ENCODE assay signal across 16 mouse cellular contexts in genomic region chr5:74163141-74163540, GRCm38 (mm10). TPM values are rescaled to one million over a fixed set of nuclear protein-coding genes. Genes with fewer than 3 reads are reported as not detected.
DNase-seq lines count a peak whose midpoint lies in the region; ATAC-seq and TF ChIP-seq lines count a peak whose summit lies in the region.
"Had no signal": no experiment of that assay in that cellular context is flagged by ENCODE, and none has a peak within 500 bp of the region (broad histone marks: within the 10 kb centered on the region; RNA-seq: fewer than 3 reads in every experiment).

No protein-coding gene starts in this region.

- 0 out of 2 replicates have a peak, but pooled peaks cover 4% of the 10 kb centered on the region for H3K9me3 ChIP-seq in heart, embryonic 16.5 days (replicated peaks; ENCODE audit: control insufficient read depth, low read length)
- no peaks in the 10 kb centered on the region for H3K9me3 ChIP-seq in liver, postnatal 0 days (ENCODE audit: low read length)
- no peaks in the 10 kb centered on the region for H3K9me3 ChIP-seq in liver, embryonic 11.5 days (ENCODE audit: control insufficient read depth, low read length)
- H3K9me3 ChIP-seq in intestine, postnatal 0 days (ENCODE audit: control insufficient read depth), result no peaks in the 10 kb centered on the region
- H3K9me3 ChIP-seq: embryonic facial prominence, embryonic 15.5 days; midbrain, embryonic 15.5 days had no signal

- no peaks in the 10 kb centered on the region for H3K27me3 ChIP-seq in heart, embryonic 16.5 days (ENCODE audit: control insufficient read depth, insufficient read depth, low read length)
- H3K27me3 ChIP-seq in liver, postnatal 0 days (ENCODE audit: insufficient read depth, low read length), result no peaks in the 10 kb centered on the region
- H3K27me3 ChIP-seq in liver, embryonic 11.5 days (replicated peaks; ENCODE audit: control insufficient read depth, insufficient read depth, low read length), result no peaks in the 10 kb centered on the region
- H3K27me3 ChIP-seq in intestine, postnatal 0 days (replicated peaks; ENCODE audit: control insufficient read depth, insufficient read depth, low read length), result no peaks in the 10 kb centered on the region
- H3K27me3 ChIP-seq: embryonic facial prominence, embryonic 15.5 days; midbrain, embryonic 15.5 days had no signal

- no peak overlapping the region for H3K9ac ChIP-seq in heart, embryonic 16.5 days (ENCODE audit: low read length)
- no peak overlapping the region for H3K9ac ChIP-seq in liver, postnatal 0 days (replicated peaks)
- H3K9ac ChIP-seq in liver, embryonic 11.5 days (ENCODE audit: low read depth, low read length), result no peak overlapping the region
- H3K9ac ChIP-seq in intestine, postnatal 0 days (ENCODE audit: low read depth, low read length), result no peak overlapping the region
- H3K9ac ChIP-seq: embryonic facial prominence, embryonic 15.5 days; midbrain, embryonic 15.5 days had no signal

- peak overlapping the region; percentile 24; the same call in 1 of the 2 replicates for H3K27ac ChIP-seq in heart, embryonic 16.5 days (ENCODE audit: low read length)
- no peak overlapping the region for H3K27ac ChIP-seq in liver, postnatal 0 days (ENCODE audit: low read depth)
- H3K27ac ChIP-seq in liver, embryonic 11.5 days (ENCODE audit: low read depth, low read length), result no peak overlapping the region
- H3K27ac ChIP-seq in intestine, postnatal 0 days (ENCODE audit: low read depth, low read length), result no peak overlapping the region
- H3K27ac ChIP-seq: embryonic facial prominence, embryonic 15.5 days; forebrain, embryonic 10.5 days; midbrain, embryonic 15.5 days had no signal

- no peak for ATAC-seq in heart, embryonic 16.5 days (replicated peaks; ENCODE audit: extremely low read depth, insufficient read depth, low FRiP score)
- ATAC-seq in liver, postnatal 0 days, result no peak
- no peak for ATAC-seq in liver, embryonic 11.5 days (replicated peaks; ENCODE audit: low FRiP score)
- peak; percentile 42 for ATAC-seq in intestine, postnatal 0 days
- no peak for ATAC-seq in inflammation-experienced regulatory T-cells, adult 6 months
- ATAC-seq: midbrain, embryonic 15.5 days had no signal

- DNase-seq in heart, postnatal 14 days, result no peak
- peak; percentile 21 for DNase-seq in liver, postnatal 0 days
- DNase-seq in liver, embryonic 11.5 days (ENCODE audit: low spot score), result no peak
- peak; percentile 56 to 59 for DNase-seq in kidney, postnatal 25 days
- DNase-seq in embryo, embryonic 9.5 days (ENCODE audit: extremely low spot score), result no peak
- DNase-seq: cerebellum, adult 9-11 months; layer of hippocampus, adult 9-11 months; liver; lung, adult 2 months; thymus, adult 18-20 months had no signal

- H3K36me3 ChIP-seq in heart, embryonic 16.5 days (ENCODE audit: control insufficient read depth, insufficient read depth), result no peaks in the 10 kb centered on the region
- no peaks in the 10 kb centered on the region for H3K36me3 ChIP-seq in liver, postnatal 0 days (replicated peaks; ENCODE audit: insufficient read depth, low read length)
- no peaks in the 10 kb centered on the region for H3K36me3 ChIP-seq in liver, embryonic 11.5 days (ENCODE audit: control insufficient read depth, insufficient read depth, low read length)
- no peaks in the 10 kb centered on the region for H3K36me3 ChIP-seq in intestine, postnatal 0 days (ENCODE audit: control insufficient read depth, insufficient read depth)
- H3K36me3 ChIP-seq: embryonic facial prominence, embryonic 15.5 days; forebrain, embryonic 10.5 days; midbrain, embryonic 15.5 days had no signal

- 63% methylated on average over 6 of the region's 6 CpGs for WGBS in heart, embryonic 16.5 days
- 77% methylated on average over 6 of the region's 6 CpGs for WGBS in liver, postnatal 0 days (ENCODE audit: insufficient replicate concordance)
- WGBS in liver, embryonic 11.5 days, result 88% methylated on average over 6 of the region's 6 CpGs
- WGBS in intestine, postnatal 0 days, result 72% methylated on average over 6 of the region's 6 CpGs

- no peak overlapping the region for H3K4me3 ChIP-seq in heart, embryonic 16.5 days (ENCODE audit: low read length)
- H3K4me3 ChIP-seq in liver, postnatal 0 days (ENCODE audit: low read depth, low read length), result no peak overlapping the region
- no peak overlapping the region for H3K4me3 ChIP-seq in liver, embryonic 11.5 days (ENCODE audit: low read depth, low read length)
- H3K4me3 ChIP-seq in intestine, postnatal 0 days (ENCODE audit: low read depth, low read length), result no peak overlapping the region
- H3K4me3 ChIP-seq: embryonic facial prominence, embryonic 15.5 days; forebrain, embryonic 10.5 days; midbrain, embryonic 15.5 days had no signal

- no peak for TF ChIP-seq CTCF in liver, postnatal 0 days (IDR thresholded peaks at IDR 0.05; ENCODE audit: low read depth)
- TF ChIP-seq CTCF in intestine, postnatal 0 days (IDR thresholded peaks at IDR 0.05; ENCODE audit: low read depth), result no peak

- H3K4me1 ChIP-seq in heart, embryonic 16.5 days (ENCODE audit: control insufficient read depth, insufficient read depth, low read length), result peaks cover 47% of the 10 kb centered on the region
- H3K4me1 ChIP-seq in liver, postnatal 0 days (ENCODE audit: insufficient read depth), result peaks cover 12% of the 10 kb centered on the region
- no peaks in the 10 kb centered on the region; the same call in none of the 2 replicates for H3K4me1 ChIP-seq in liver, embryonic 11.5 days (replicated peaks; ENCODE audit: control insufficient read depth, insufficient read depth, low read length)
- peaks cover 6% of the 10 kb centered on the region; the same call in 1 of the 2 replicates for H3K4me1 ChIP-seq in intestine, postnatal 0 days (replicated peaks; ENCODE audit: control insufficient read depth, insufficient read depth, low read length)

- intact Hi-C loops in heart, postnatal 14 days (cut with DNase I), result no loop called here

- no peak overlapping the region for H3K4me2 ChIP-seq in heart, embryonic 16.5 days (ENCODE audit: low read depth, low read length)
- no peak overlapping the region for H3K4me2 ChIP-seq in liver, postnatal 0 days (ENCODE audit: low read depth, low read length)
- H3K4me2 ChIP-seq in liver, embryonic 11.5 days, result no peak overlapping the region
- no peak overlapping the region for H3K4me2 ChIP-seq in intestine, postnatal 0 days (replicated peaks; ENCODE audit: low read depth)
- H3K4me2 ChIP-seq: embryonic facial prominence, embryonic 15.5 days; midbrain, embryonic 15.5 days had no signal

- TF ChIP-seq EP300 in liver, postnatal 0 days (IDR thresholded peaks at IDR 0.05; ENCODE audit: low read depth), result no peak

RNA-seq across cellular contexts. Expression of gene Rasl11b, which starts 31.9 kb away (rescaled TPM):
- 101 and 112 TPM in 2 replicates for polyA plus RNA-seq in heart, embryonic 16.5 days (2015; fragmentation: Nextera tagmentation; extraction: Ambion mirVana)
- 10 to 100 TPM; 27.7 to 33.0 TPM for total RNA-seq in heart, postnatal 14 days (2021)
- 9.4 and 9.6 TPM in 2 replicates for polyA plus RNA-seq in liver, postnatal 0 days (2015; fragmentation: Nextera tagmentation; extraction: Ambion mirVana)
- 13.9 and 14.7 TPM in 2 replicates for polyA plus RNA-seq in liver, embryonic 11.5 days (2014; fragmentation: Nextera tagmentation; extraction: Ambion mirVana)
- polyA plus RNA-seq in intestine, postnatal 0 days (2015; fragmentation: Nextera tagmentation; extraction: Ambion mirVana), result 15.9 and 19.4 TPM in 2 replicates
- polyA plus RNA-seq in inflammation-experienced regulatory T-cells, adult 6 months (2017; shearing (Covaris generic)), result 1 to 10 TPM in 2 of 3 experiments, under 1 TPM in 1; 0.53 to 2.9 (median 1.2) TPM

Comparison
In these comparisons a context has a peak if more than half of its experiments do, and no peak if none do; other contexts are left out.
1. DNase-seq: peak in liver, postnatal 0 days (single experiment) and kidney, postnatal 25 days (2 of 2); none in heart, postnatal 14 days (0 of 2), liver, embryonic 11.5 days (single experiment) and embryo, embryonic 9.5 days (single experiment).